Mouse (Mus musculus): Measurements from ENCODE around the gene Slitrk5.
"Not testable (repeated sequence)": the region's sequence is repeated elsewhere in the genome, so short reads cannot be mapped to it uniquely, and the experiment has no call there.

The Slitrk5 gene

GRCm38 (mm10) chr14:111674664-111675147 is at the start of gene Slitrk5:
TSS of gene Slitrk5 (plus strand) at chr14:111675097.
- peak; percentile 74 for DNase-seq

- DNase-seq = no peak
Measured at GRCm38 (mm10) chr14:111672942-111673341, 2.0 kb upstream of the Slitrk5 start.

GRCm38 (mm10) chr14:111675211-111676165 is 591 bp downstream of the Slitrk5 start:
- peak; percentile 37 for DNase-seq

GRCm38 (mm10) chr14:111676166-111676581 is 1.3 kb downstream of the Slitrk5 start:
- no peak for DNase-seq

- no peak for DNase-seq
Measured at GRCm38 (mm10) chr14:111676851-111677291, 2.0 kb downstream of the Slitrk5 start.

GRCm38 (mm10) chr14:111677361-111678070 is 2.6 kb downstream of the Slitrk5 start:
- DNase-seq = no peak

- no peak for DNase-seq
Measured at GRCm38 (mm10) chr14:111680271-111680670, 5.4 kb downstream of the Slitrk5 start.

GRCm38 (mm10) chr14:111681092-111681708 is 6.3 kb downstream of the Slitrk5 start:
- no peak for DNase-seq

- no peak for DNase-seq
Measured at GRCm38 (mm10) chr14:111681773-111682172, 6.9 kb downstream of the Slitrk5 start.

GRCm38 (mm10) chr14:111683543-111683942 is 8.6 kb downstream of the Slitrk5 start:
- no peak for DNase-seq

- not testable (repeated sequence) for DNase-seq
Measured at GRCm38 (mm10) chr14:111690139-111690538, 15.2 kb downstream of the Slitrk5 start.

GRCm38 (mm10) chr14:111729833-111730232 is 54.9 kb downstream of the Slitrk5 start:
- no peak for DNase-seq
